Mouse (Mus musculus) brain, embryonic 14.5 days (tissue): ENCODE data around the gene Pitpnm1.

ENCODE experiments used
- CTCF ChIP-seq: fragments of 200-500 bp; IDR thresholded peaks from 2 replicates; pipeline ENCODE4 v1.5.1; 2012; ENCODE audit warnings: inconsistent platforms, mild to moderate bottlenecking, moderate library complexity, borderline replicate concordance; ENCODE audit not compliant: insufficient read depth, insufficient read length; ENCODE audit errors: extremely low read depth
- POLR2A ChIP-seq: fragments of 200-500 bp; IDR thresholded peaks from 2 replicates; pipeline ENCODE4 v1.6.1; 2012; ENCODE audit warnings: mild to moderate bottlenecking, inconsistent platforms, borderline replicate concordance; ENCODE audit not compliant: poor library complexity, insufficient read depth, insufficient read length, severe bottlenecking; ENCODE audit errors: extremely low read depth

DNA sequence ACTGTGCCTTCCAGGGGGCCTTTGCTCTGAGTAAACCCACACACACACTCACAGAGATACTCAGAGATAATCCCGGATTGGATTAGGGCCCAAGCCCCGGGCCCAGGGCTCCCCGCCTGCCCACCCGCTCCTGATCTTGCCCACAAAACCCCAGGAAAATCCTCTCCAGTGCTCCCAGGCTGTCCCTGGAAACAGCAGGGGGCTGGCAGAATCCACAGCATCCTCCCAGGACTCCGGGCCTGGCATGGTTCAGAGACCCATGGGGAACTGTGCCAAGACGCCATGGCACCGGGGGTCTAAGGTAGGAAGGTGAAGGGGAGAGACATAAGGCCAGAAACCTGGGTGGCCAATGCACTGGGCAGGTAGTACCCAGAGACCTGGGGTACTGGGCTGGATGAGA is 16.5 kb upstream of the Pitpnm1 start:
- TF ChIP-seq POLR2A (no peak), CTCF (no peak)
